In genomic region chr4:149780565-149781356, GRCm38 (mm10) we compare ENCODE assay signal across 9 mouse cellular contexts. TPM values are rescaled to one million over a fixed set of nuclear protein-coding genes. Genes with fewer than 3 reads are reported as not detected.
DNase-seq lines count a peak whose midpoint lies in the region; ATAC-seq and TF ChIP-seq lines count a peak whose summit lies in the region.
"Had no signal": no experiment of that assay in that cellular context is flagged by ENCODE, and none has a peak within 500 bp of the region (broad histone marks: within the 10 kb centered on the region; RNA-seq: fewer than 3 reads in every experiment).

No protein-coding gene starts in this region.

- no peaks in the 10 kb centered on the region for H3K27me3 ChIP-seq in hindbrain, postnatal 0 days (ENCODE audit: insufficient read depth, low read length)
- H3K27me3 ChIP-seq in hindbrain, embryonic 16.5 days (replicated peaks; ENCODE audit: control insufficient read depth, insufficient read depth, low read length) = no peaks in the 10 kb centered on the region
- H3K27me3 ChIP-seq in MEL (ENCODE audit: control insufficient read depth in 1 of 2, insufficient read depth in 2 of 2, low read length in 2 of 2) = no peaks in the 10 kb centered on the region

- no peak overlapping the region for H3K4me2 ChIP-seq in hindbrain, postnatal 0 days (ENCODE audit: low read depth, low read length)
- H3K4me2 ChIP-seq in hindbrain, embryonic 16.5 days (ENCODE audit: low read length) = no peak overlapping the region

- DNase-seq in hindbrain, postnatal 0 days (ENCODE audit: low spot score) = peak; percentile 39
- peak; percentile 99 for DNase-seq in MEL (ENCODE audit: low read depth, low spot score)
- no peak for DNase-seq in layer of hippocampus, postnatal 36 days
- no peak for DNase-seq in retina, postnatal 1 day
- DNase-seq in T-cell, adult 2 months (ENCODE audit: low spot score) = no peak
- DNase-seq: cerebellum, adult 11 months had no signal

- H3K27ac ChIP-seq in hindbrain, postnatal 0 days = no peak overlapping the region
- H3K27ac ChIP-seq in hindbrain, embryonic 16.5 days (ENCODE audit: low read depth, low read length) = no peak overlapping the region
- H3K27ac ChIP-seq in MEL (ENCODE audit: control insufficient read depth, low read depth, low read length) = peak overlapping the region; percentile 98

- TF ChIP-seq CTCF in hindbrain, postnatal 0 days (IDR thresholded peaks at IDR 0.05; ENCODE audit: low read depth) = no peak
- no peak for TF ChIP-seq CTCF in MEL (IDR thresholded peaks at IDR 0.05 in 2 of 3, conservative IDR thresholded peaks at IDR 0.05 in 1 of 3; ENCODE audit: control insufficient read depth in 1 of 3, insufficient read depth in 1 of 3, low read depth in 2 of 3, low read length in 3 of 3, poor library complexity in 1 of 3, severe bottlenecking in 1 of 3)

- no peak overlapping the region for H3K4me3 ChIP-seq in hindbrain, postnatal 0 days (ENCODE audit: low read length)
- H3K4me3 ChIP-seq in hindbrain, embryonic 16.5 days (ENCODE audit: low read length) = no peak overlapping the region
- H3K4me3 ChIP-seq in MEL (ENCODE audit: control insufficient read depth in 1 of 2, insufficient read depth in 1 of 2, low read depth in 2 of 2, low read length in 2 of 2) = peak overlapping the region; percentile 59 to 71

- no peak for TF ChIP-seq RAD21 in MEL (IDR thresholded peaks at IDR 0.05; ENCODE audit: low read depth, low read length)

- peaks cover 20% of the 10 kb centered on the region for H3K79me2 ChIP-seq in MEL (ENCODE audit: control insufficient read depth, insufficient read depth, low read length, poor library complexity)

- TF ChIP-seq POLR2A in MEL (IDR thresholded peaks at IDR 0.05; ENCODE audit: control insufficient read depth in 1 of 2, insufficient read depth in 1 of 2, low read depth in 1 of 2, low read length in 2 of 2, poor library complexity in 1 of 2) = peak in 1 of 2 experiments; percentile 81; a peak in 3 of 4 replicates

- WGBS in hindbrain, postnatal 0 days = 74% methylated on average over 13 of the region's 13 CpGs
- WGBS in hindbrain, embryonic 16.5 days = 71% methylated on average over 13 of the region's 13 CpGs

- H3K4me1 ChIP-seq in hindbrain, postnatal 0 days (ENCODE audit: insufficient read depth, low read length) = no peaks in the 10 kb centered on the region
- no peaks in the 10 kb centered on the region; the same call in 1 of the 2 replicates for H3K4me1 ChIP-seq in hindbrain, embryonic 16.5 days (ENCODE audit: control insufficient read depth, insufficient read depth, low read depth, low read length)
- peaks cover 26 to 56% of the 10 kb centered on the region in 2 experiments for H3K4me1 ChIP-seq in MEL (ENCODE audit: control insufficient read depth in 1 of 2, insufficient read depth in 2 of 2, low read length in 2 of 2)

- H3K9me3 ChIP-seq in hindbrain, postnatal 0 days (ENCODE audit: low read length) = no peaks in the 10 kb centered on the region
- H3K9me3 ChIP-seq in hindbrain, embryonic 16.5 days (ENCODE audit: control insufficient read depth, low read length) = no peaks in the 10 kb centered on the region
- no peaks in the 10 kb centered on the region for H3K9me3 ChIP-seq in MEL (replicated peaks; ENCODE audit: insufficient read depth, low read length)

- no peaks in the 10 kb centered on the region for H3K36me3 ChIP-seq in hindbrain, postnatal 0 days (ENCODE audit: insufficient read depth, low read length)
- no peaks in the 10 kb centered on the region for H3K36me3 ChIP-seq in hindbrain, embryonic 16.5 days (ENCODE audit: control insufficient read depth, insufficient read depth, low read length)
- H3K36me3 ChIP-seq in MEL (ENCODE audit: control insufficient read depth in 1 of 2, insufficient read depth in 2 of 2, low read length in 2 of 2) = peaks cover 0 to 38% of the 10 kb centered on the region in 2 experiments; a peak in 3 of 4 replicates

- H3K9ac ChIP-seq in hindbrain, postnatal 0 days (replicated peaks; ENCODE audit: low read length) = no peak overlapping the region
- H3K9ac ChIP-seq in hindbrain, embryonic 16.5 days (ENCODE audit: low read depth, low read length) = no peak overlapping the region
- H3K9ac ChIP-seq in MEL (ENCODE audit: control insufficient read depth, low read depth, low read length, poor library complexity, severe bottlenecking) = peak overlapping the region; percentile 89

- TF ChIP-seq EP300 in MEL (IDR thresholded peaks at IDR 0.05; ENCODE audit: low read depth in 1 of 2, low read length in 2 of 2) = peak; percentile 73 to 79; a peak in 3 of 4 replicates

- ATAC-seq in hindbrain, postnatal 0 days = no peak
- ATAC-seq in hindbrain, embryonic 16.5 days = no peak
- ATAC-seq in hematopoietic stem cell, adult 5-6 weeks (replicated peaks in 1 of 2; ENCODE audit: insufficient read depth in 1 of 2, low FRiP score in 2 of 2, low TSS enrichment in 1 of 2, low read depth in 1 of 2, poor library complexity in 2 of 2, severe bottlenecking in 2 of 2) = peak; percentile 73 to 80
- ATAC-seq in monocyte, adult 5-6 weeks (replicated peaks; ENCODE audit: insufficient number of reproducible peaks, low FRiP score, low TSS enrichment, poor library complexity, severe bottlenecking) = peak; percentile 85

TF ChIP-seq in MEL, 35 proteins besides CTCF, POLR2A, EP300 and RAD21 (continues in another document):
- peak; percentile 78 for TF ChIP-seq MXI1 (IDR thresholded peaks at IDR 0.05; ENCODE audit: low read depth, low read length)
- peak; percentile 90 for TF ChIP-seq MYC (IDR thresholded peaks at IDR 0.05; ENCODE audit: low read depth, low read length)
- TF ChIP-seq ETS1 (IDR thresholded peaks at IDR 0.05; ENCODE audit: low read depth, low read length) = peak; percentile 99
- no peak for TF ChIP-seq USF1 (IDR thresholded peaks at IDR 0.05; ENCODE audit: low read depth, low read length)
- 0 out of 2 replicates have a peak, but pooled peaks have one; percentile 50 for TF ChIP-seq ZKSCAN1 (IDR thresholded peaks at IDR 0.05; ENCODE audit: low read depth, low read length)
- peak; percentile 62 for TF ChIP-seq KAT2A (conservative IDR thresholded peaks at IDR 0.05; ENCODE audit: low read depth, low read length)
- TF ChIP-seq NRF1 (IDR thresholded peaks at IDR 0.05; ENCODE audit: insufficient read depth, low read depth, low read length, poor library complexity, severe bottlenecking) = peak; percentile 83
- no peak for TF ChIP-seq TAL1 (IDR thresholded peaks at IDR 0.05; ENCODE audit: low read length)
- TF ChIP-seq MAX (IDR thresholded peaks at IDR 0.05; ENCODE audit: low read length) = peak; percentile 87
- peak; percentile 57 for TF ChIP-seq NELFE (IDR thresholded peaks at IDR 0.05; ENCODE audit: low read depth, low read length)
- no peak for TF ChIP-seq UBTF (IDR thresholded peaks at IDR 0.05; ENCODE audit: borderline replicate concordance, insufficient read depth, low read depth, low read length)
- no peak for TF ChIP-seq ELF1 (IDR thresholded peaks at IDR 0.05; ENCODE audit: low read depth, low read length)
- TF ChIP-seq ZNF384 (IDR thresholded peaks at IDR 0.05; ENCODE audit: low read depth, low read length) = peak; percentile 53
- TF ChIP-seq POLR2AphosphoS2 (IDR thresholded peaks at IDR 0.05; ENCODE audit: low read length) = peak; percentile 87
- TF ChIP-seq E2F4 (IDR thresholded peaks at IDR 0.05; ENCODE audit: borderline replicate concordance, low read depth, low read length) = no peak
- TF ChIP-seq MAZ (IDR thresholded peaks at IDR 0.05; ENCODE audit: low read depth, low read length) = no peak
- no peak for TF ChIP-seq ZC3H11A (IDR thresholded peaks at IDR 0.05; ENCODE audit: low read depth, low read length)
- no peak for TF ChIP-seq ZMIZ1 (IDR thresholded peaks at IDR 0.05; ENCODE audit: low read depth, low read length)
- no peak for TF ChIP-seq MEF2A (IDR thresholded peaks at IDR 0.05; ENCODE audit: extremely low read depth, insufficient replicate concordance, low read depth, low read length, poor library complexity, severe bottlenecking)
- 0 out of 2 replicates have a peak, but pooled peaks have one; percentile 24 for TF ChIP-seq GATA1 (IDR thresholded peaks at IDR 0.05; ENCODE audit: low read depth, low read length)
- TF ChIP-seq TCF12 (IDR thresholded peaks at IDR 0.05; ENCODE audit: low read depth, low read length) = peak; percentile 42; the same call in 1 of the 2 replicates
- peak; percentile 91 for TF ChIP-seq SIN3A (IDR thresholded peaks at IDR 0.05; ENCODE audit: low read length)
- no peak for TF ChIP-seq SMC3 (IDR thresholded peaks at IDR 0.05; ENCODE audit: low read depth, low read length)
- TF ChIP-seq RCOR1 (IDR thresholded peaks at IDR 0.05; ENCODE audit: low read depth, low read length) = peak; percentile 66; the same call in 1 of the 2 replicates
- TF ChIP-seq CHD1 (IDR thresholded peaks at IDR 0.05; ENCODE audit: low read depth, low read length) = 0 out of 2 replicates have a peak, but pooled peaks have one; percentile 82
- TF ChIP-seq POLR2AphosphoS5 (IDR thresholded peaks at IDR 0.05; ENCODE audit: borderline replicate concordance, low read depth, low read length) = no peak
- peak; percentile 54 for TF ChIP-seq CHD2 (IDR thresholded peaks at IDR 0.05; ENCODE audit: low read length)

RNA-seq across cellular contexts. Expression of gene Slc25a33, which starts 6.7 kb away (rescaled TPM):
- total RNA-seq in hindbrain, postnatal 0 days (2014; rRNA removed) = 20.4 and 21.6 TPM in 2 replicates
- 38.2 and 39.6 TPM in 2 replicates for polyA plus RNA-seq in hindbrain, postnatal 0 days (2015; fragmentation: Nextera tagmentation; extraction: Ambion mirVana)
- 33.2 and 37.2 TPM in 2 replicates for polyA plus RNA-seq in hindbrain, embryonic 16.5 days (2015; fragmentation: Nextera tagmentation; extraction: Ambion mirVana)
- 20.6 and 21.4 TPM in 2 replicates for total RNA-seq in MEL (2012; rRNA removed)
- polyA plus RNA-seq in MEL (2012; ENCODE audit: insufficient read depth in 1 of 2, insufficient read length in 2 of 2, low read depth in 1 of 2, low replicate concordance in 2 of 2, missing spikeins in 1 of 2) = 100 to 1,000 TPM in 1 of 2 experiments, 10 to 100 TPM in 1; 24.8 to 103 TPM
- total RNA-seq in hematopoietic stem cell, adult 5-6 weeks (2017) = 5.1 and 11.2 TPM in 2 replicates
- 9.8 to 16.9 TPM (median 13.1 TPM) in 3 replicates for total RNA-seq in monocyte, adult 5-6 weeks (2017)
- 10 to 100 TPM; 33.0 to 36.4 TPM for total RNA-seq in layer of hippocampus, postnatal 36 days (2021)

RNA-seq across cellular contexts. Expression of gene Tmem201, which starts 42.9 kb away (rescaled TPM):
- 69.8 and 80.2 TPM in 2 replicates for total RNA-seq in hindbrain, postnatal 0 days (2014; rRNA removed)
- 41.2 and 44.7 TPM in 2 replicates for polyA plus RNA-seq in hindbrain, postnatal 0 days (2015; fragmentation: Nextera tagmentation; extraction: Ambion mirVana)
- 43.9 and 49.7 TPM in 2 replicates for polyA plus RNA-seq in hindbrain, embryonic 16.5 days (2015; fragmentation: Nextera tagmentation; extraction: Ambion mirVana)
- total RNA-seq in MEL (2012; rRNA removed) = 28.3 and 31.5 TPM in 2 replicates
- polyA plus RNA-seq in MEL (2012; ENCODE audit: insufficient read depth in 1 of 2, insufficient read length in 2 of 2, low read depth in 1 of 2, low replicate concordance in 2 of 2, missing spikeins in 1 of 2) = 10 to 100 TPM in 1 of 2 experiments, not detected in 1; 60.6 TPM
- total RNA-seq in hematopoietic stem cell, adult 5-6 weeks (2017) = 15.5 and 16.4 TPM in 2 replicates
- total RNA-seq in monocyte, adult 5-6 weeks (2017) = 2.9 to 5.3 TPM (median 3.1 TPM) in 3 replicates
- total RNA-seq in layer of hippocampus, postnatal 36 days (2021) = 10 to 100 TPM; 64.9 to 67.5 TPM

Comparison
In these comparisons a context has a peak if more than half of its experiments do, and no peak if none do; other contexts are left out.
1. ATAC-seq: peak in hematopoietic stem cell, adult 5-6 weeks (2 of 2) and monocyte, adult 5-6 weeks (single experiment); none in hindbrain, postnatal 0 days (single experiment) and hindbrain, embryonic 16.5 days (single experiment).
2. DNase-seq: peak in hindbrain, postnatal 0 days (single experiment) and MEL (single experiment); none in layer of hippocampus, postnatal 36 days (0 of 2), retina, postnatal 1 day (single experiment) and T-cell, adult 2 months (single experiment).
3. H3K4me3 ChIP-seq: peak in MEL (2 of 2); none in hindbrain, postnatal 0 days (single experiment) and hindbrain, embryonic 16.5 days (single experiment).